Mouse (Mus musculus): Measurements from ENCODE around the gene Abcb8. TPM values are rescaled to one million over a fixed set of nuclear protein-coding genes. Genes with fewer than 3 reads are reported as not detected.
"Not testable (repeated sequence)": the region's sequence is repeated elsewhere in the genome, so short reads cannot be mapped to it uniquely, and the experiment has no call there.

Gene Abcb8
- total RNA-seq, 2 experiments from 2014 or later: 66.8 to 76.5 TPM

- DNase-seq: peak; percentile 94 to 95
Measured at GRCm38 (mm10) chr5:24394165-24394894, 867 bp downstream of the Abcb8 start.

DNA sequence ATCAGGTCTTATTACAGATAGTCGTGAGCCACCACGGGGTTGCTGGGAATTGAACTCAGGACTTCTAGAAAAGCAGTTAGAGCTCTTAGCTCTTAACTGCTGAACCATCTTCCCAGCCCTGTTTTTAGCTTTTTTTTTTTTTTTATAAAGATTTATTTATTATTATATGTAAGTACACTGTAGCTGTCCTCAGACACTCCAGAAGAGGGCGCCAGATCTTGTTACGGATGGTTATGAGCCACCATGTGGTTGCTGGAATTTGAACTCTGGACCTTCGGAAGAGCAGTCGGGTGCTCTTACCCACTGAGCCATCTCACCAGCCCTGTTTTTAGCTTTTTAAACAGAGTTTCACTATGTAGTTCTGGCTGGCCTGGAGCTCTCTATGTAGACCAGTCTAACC, 2.8 kb downstream of the Abcb8 start:
- not testable (repeated sequence) for DNase-seq

GRCm38 (mm10) chr5:24399686-24400085, 6.2 kb downstream of the Abcb8 start:
- DNase-seq: no peak

GRCm38 (mm10) chr5:24400362-24400761, 6.9 kb downstream of the Abcb8 start:
- DNase-seq: no peak

GRCm38 (mm10) chr5:24400911-24401605, 7.6 kb downstream of the Abcb8 start:
- peak in 1 of 2 experiments; percentile 34 for DNase-seq

DNA sequence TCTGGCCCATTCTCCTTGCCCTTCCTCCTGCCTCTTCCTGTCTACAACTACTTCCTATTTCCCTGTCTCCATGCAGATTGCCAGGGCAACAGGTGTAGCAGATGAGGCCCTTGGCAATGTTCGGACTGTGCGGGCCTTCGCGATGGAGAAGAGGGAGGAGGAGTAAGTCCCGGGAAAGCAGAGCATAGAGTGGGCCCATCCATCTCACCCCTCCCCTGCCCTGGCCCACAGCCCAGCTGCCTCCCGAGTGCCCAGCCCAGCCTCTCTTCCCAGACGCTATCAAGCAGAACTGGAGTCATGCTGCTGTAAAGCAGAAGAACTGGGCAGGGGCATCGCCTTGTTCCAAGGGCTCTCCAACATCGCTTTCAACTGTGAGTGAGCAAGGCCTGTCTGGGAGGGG, 8.5 kb downstream of the Abcb8 start:
- no peak for DNase-seq

DNA sequence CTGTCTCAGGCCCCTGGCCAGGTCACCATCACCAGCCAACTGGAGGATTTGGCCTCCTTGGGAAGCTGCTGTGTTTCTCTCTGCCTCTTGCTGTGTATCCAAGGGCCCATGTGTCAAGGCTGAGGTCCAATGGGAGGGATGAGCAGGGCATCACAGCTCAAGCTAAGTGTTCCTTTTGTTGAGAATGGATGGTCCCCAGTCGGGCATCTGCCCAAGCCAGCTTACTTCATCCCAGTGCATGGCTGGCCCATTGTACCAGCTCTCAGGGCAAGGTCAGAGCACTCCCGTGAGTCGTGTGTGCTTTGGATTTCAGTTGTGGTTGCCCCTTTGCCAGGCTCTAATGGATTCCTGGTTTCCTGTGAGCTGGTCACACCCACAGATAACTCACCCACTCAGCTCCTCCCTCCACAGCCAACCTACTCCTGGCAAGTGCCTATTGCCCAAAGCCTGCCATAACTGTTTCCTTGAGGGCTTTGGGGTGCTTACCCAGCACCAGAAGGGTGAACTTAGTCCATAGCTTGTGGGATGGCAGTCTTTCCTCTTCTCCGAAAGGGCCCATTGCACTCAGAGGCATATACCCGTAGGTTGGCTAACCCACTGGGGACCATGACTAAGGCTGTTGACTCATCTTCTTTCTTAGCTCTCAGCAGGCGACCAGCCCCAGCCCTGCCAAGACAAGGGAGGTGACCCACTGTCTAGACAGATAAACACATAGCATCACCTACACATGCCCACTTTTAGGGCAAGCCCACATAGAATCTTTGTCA, 11.3 kb downstream of the Abcb8 start:
- DNase-seq: peak; percentile 48 to 52

DNA sequence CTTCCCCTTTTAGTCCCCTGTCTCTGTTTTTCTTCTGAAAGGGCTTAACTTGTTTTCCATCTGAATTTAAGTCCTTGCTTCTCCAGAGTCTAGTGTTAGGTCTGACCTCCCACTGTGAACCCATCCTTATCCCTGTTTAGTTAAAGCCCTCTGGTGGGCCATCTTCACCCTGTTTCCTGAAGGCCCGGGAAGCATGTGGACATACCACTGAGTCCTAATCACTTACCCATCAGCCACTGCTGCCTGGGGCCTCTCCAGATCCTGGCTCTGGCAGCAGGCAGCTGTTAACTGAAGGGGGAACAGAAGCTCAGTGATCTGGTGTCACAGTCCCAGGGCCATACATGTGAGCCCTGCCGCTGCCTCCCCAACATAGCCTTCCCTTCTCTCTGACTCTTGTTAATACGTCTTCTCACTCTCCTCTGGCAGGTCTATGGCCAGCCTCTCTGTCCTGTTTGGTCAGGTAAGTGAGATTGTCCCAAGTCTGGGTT, 12.0 kb downstream of the Abcb8 start:
- no peak for DNase-seq

DNA sequence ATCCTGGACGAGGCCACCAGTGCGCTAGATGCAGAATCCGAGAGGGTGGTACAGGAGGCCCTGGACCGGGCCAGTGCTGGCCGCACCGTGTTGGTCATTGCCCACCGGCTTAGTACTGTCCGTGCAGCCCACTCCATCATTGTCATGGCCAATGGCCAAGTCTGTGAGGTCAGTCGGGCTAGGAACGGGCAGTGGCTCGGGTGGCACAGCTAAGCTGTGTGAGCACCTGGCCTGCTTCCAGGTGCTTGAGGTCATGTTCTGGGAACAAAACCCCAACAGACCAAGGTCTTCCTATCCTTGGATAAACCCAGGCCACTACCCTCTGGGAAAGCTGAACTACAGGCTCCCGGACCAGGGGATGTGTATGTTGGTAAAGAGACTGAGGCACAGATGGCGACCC, 15.2 kb downstream of the Abcb8 start:
- DNase-seq: peak; percentile 75 to 84

DNA sequence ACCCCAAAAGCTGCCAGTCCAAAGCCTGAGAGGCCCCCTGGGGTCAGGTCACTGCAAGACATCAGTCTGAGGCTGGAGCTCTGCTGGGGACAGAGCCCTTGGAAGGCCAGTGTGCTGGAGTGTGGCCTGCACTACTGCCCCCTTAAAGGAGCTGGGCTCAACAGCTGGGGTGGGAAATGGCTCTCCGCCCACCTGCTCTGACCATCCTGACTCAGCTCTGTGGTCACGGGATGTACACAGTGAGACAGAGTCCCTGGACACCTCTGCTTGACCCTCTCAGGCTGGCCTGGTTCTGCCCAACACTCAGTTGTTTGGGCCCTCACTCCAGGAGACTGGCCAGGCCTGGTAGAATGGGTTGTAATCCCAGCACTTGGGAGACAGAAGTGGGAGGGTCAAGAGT, 16.0 kb downstream of the Abcb8 start:
- DNase-seq: no peak

DNA sequence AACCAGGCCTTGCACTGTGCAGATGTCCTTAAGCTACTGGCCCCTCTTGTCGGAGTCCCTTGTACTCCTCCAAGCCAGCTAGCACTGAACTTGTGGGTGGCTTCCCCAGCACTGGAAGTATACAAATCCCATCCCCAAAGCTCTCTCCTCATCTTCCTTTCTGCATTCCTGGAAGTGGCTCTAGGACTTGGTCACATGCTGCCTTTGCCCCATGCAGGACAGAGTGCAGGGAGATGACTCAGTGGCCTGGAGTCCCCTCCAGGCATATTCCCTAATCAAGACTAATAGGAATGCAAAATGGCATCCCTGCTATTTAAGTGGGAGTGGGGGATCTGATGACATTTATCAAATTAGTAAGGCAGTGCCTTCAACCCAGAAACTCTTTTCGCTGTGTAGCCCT, 18.6 kb downstream of the Abcb8 start:
- DNase-seq: no peak

DNA sequence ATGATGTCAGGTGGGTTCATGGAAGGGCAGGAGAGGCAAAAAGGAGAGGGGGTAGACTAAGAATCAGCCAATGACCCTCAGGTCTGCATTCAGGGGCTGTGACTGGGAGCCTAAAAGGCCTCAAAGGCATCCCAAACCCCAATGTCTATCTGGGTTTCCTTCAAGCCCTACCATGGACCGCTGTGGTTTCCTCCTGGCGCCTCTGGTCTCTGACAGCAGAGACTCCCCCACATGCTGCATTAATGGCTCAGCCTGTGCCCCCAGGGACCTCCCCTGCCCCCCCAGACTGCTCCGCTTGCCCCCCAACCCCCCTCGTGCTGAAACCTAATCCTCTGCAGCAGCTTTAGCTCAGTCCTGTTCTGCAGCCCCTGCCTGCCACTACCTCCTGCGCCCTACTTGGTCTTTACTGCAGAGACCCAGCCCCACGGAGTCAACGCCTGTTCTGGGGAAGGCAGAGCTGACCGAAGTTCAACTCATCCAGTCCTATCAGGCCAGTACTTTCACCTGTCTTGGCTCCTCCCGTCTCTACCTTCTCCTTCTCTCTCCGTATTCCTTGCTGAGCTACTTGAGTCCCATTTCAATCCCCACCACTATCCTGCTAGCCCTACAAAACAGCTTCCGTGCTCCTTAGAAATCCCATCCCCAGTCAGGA, 19.7 kb downstream of the Abcb8 start, which contains the start of gene Asic3:
TSS of gene Asic3 (plus strand) at position 351 of the 652 bp plus-strand sequence.
- DNase-seq: no peak

- no peak for DNase-seq
Measured at GRCm38 (mm10) chr5:24413938-24414337, 20.5 kb downstream of the Abcb8 start.

GRCm38 (mm10) chr5:24416222-24416736, 22.8 kb downstream of the Abcb8 start:
- DNase-seq: peak; percentile 73 to 76

DNA sequence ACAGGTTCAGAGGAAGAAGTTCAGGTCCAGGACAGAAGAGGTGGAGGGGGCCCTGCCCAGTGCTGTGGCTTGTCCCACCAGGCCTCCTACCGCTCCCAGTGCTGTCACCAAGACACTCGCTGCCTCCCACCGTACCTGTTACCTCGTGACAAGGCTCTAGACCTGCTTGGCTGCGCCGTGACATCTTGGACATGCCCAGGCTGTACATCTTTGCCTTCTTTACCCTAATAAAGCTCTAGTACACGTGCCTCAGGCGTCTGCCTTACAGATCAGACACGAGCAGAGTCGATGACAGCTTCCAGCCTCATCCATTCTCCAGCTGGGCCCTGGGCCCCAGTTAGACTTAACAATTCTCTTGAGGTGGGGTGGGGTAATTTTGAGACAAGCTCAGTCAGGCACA, 24.1 kb downstream of the Abcb8 start:
- DNase-seq: no peak

DNA sequence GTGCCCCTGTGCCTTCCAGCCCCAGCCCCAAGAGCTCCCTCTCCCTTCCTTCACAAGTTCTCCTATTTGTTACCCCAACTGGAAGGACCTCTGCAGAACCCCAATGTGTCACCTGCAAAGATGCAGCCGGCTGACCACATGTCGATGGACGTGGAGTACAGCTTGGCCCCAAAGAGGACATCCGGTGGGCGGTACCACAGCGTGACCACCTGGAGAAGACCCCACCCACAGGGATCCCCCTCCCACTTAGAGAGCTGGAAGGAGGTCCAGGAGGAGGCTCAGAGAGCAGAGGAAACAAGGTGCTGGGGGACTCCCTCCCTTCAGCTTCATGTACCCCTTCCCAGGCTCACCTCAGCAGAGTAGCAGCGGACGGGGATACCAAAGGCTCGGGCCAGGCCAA, 26.9 kb downstream of the Abcb8 start:
- no peak for DNase-seq

- DNase-seq: peak; percentile 98
Measured at GRCm38 (mm10) chr5:24423129-24424003, 29.9 kb downstream of the Abcb8 start, which contains the start of the genes Cdk5 and Slc4a2. Cdk5 (minus strand) TSS chr5:24423530. Slc4a2 (plus strand) TSS chr5:24423837.

DNA sequence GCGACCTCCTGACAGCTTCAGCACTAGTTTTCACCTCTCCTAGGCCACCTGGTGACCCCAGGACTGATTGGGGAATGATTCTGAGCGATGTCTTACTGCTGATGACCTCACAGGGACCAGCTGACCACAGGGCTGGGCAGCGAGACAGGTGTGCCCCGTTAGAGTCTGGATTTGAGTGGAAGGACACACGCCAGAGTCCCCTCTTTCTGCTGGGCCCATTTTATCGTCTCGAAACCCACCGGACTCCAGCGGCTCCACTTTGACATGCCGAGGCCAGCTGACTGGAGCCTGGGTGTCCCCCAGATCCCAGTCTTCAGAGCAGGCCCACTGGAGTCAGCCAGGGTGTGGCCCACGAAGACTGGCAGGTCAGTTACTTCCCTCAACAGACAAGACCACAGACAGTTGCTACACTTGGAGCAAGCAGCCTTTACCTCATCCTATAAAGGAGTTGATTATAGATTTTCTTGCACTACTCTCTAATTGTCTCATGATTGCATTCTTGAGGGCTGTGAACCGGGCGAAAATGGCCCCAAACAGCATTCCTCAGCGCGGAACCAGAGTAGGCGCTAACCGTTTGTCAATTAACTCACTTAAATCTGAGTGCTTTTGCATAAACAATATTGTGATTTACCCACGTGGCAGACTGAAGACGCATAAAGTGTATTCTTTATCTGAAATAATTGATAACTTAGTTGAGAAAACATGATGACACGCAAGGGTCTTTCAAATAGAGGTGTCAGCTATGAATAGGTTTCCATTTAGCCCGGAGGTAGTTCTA, 30.7 kb downstream of the Abcb8 start:
- no peak for DNase-seq

DNA sequence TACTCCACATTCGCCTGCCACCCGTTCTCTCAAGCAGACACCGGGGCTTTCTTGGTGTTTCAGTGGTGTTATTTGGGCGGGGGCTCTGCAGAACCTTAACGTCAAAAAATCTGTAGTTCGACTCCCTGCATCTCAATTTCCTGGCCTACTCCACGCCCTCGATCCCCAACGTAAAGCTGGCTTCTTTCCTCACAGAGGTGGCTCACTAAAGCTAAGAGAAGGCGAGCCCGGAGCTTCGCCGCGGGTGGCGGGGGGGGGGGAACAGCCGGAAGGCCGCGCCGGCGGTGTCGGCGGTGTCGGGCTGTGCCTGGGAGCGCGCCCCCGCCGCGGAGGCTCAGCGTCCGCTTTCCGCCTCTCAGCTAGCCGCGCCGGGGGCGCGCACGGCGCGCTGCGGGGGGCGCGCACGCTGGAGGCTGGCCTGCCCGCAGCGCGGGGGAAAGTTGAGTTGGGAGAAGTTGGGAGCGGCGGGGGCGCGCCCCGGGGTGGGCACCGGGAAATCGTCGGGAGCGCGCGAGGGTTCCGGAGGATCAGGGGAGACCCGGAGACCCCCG, 31.5 kb downstream of the Abcb8 start:
- peak; percentile 87 to 94 for DNase-seq
